Mouse (Mus musculus): Measurements from ENCODE around the gene Atg9a.
A peak's percentile ranks its signal among the peaks of the same experiment; 100 is the strongest.

Gene Atg9a

DNA sequence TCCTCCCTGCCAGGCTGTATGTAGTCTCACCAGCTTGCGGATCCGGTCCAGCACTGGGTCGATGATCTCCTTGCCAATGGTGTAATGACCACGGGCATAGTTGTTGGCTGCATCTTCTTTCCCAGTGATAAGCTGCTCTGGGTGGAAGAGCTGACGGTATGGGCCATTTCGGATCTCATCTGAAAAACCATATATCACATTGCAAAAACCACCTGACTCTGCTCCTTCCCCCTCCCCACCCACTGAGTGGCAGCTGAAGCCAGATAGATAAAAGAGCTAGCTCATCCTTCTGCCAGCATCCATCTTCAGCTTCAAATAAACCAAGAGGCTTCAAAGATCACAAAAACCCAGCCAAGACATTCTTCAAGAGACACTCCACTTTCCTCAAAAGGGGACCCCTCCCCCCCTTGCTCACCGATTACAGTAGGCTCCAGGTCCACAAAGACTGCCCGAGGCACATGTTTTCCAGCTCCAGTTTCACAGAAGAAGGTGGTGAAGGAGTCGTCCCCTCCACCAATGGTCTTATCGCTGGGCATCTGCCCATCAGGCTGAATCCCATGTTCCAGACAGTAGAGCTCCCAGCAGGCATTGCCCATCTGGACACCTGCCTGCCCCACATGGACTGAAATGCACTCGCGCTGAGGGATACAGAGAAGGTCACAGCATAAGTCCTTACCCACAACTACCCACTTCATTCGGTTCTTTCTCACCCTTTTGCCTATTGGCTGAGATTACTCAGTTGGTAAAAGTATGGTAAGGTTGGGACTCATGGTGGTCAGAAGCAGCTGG, 25.0 kb upstream of the Atg9a start:
- DNase-seq (ENCODE audit: low read depth in 1 of 2, low spot score in 2 of 2): no peak

DNA sequence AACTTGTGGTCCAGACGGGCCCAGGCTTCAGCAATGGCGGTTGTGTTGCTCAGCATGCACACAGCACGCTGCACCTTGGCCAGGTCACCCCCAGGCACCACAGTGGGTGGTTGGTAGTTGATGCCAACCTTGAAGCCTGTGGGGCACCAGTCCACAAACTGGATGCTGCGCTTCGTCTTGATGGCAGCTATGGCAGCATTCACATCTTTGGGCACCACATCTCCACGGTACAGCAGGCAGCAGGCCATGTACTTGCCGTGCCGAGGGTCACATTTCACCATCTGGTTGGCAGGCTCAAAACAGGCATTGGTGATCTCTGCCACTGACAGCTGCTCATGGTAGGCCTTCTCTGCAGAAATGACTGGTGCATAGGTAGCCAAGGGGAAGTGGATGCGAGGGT, 23.8 kb upstream of the Atg9a start:
- no peak for DNase-seq (ENCODE audit: low read depth in 1 of 2, low spot score in 2 of 2)

DNA sequence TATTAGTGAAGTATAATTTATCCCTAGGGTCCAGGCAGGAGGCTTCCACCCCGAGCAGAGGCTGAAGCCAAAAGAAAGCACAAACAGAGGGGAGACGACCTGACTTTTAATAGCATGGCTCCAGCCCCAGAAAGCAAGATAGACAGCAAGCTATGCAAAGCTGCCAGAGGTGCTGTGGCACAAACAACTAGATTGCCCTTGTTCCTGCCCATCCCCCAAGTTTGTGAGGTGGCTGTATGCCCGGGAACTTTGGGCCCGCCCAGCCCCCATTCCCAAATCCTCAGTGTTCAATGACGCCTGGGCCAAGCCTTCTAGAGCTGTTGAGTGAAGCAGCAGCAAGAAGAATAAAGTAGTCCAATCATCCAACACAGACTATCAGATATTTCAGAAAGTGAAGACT, 22.9 kb upstream of the Atg9a start:
- DNase-seq (ENCODE audit: low read depth in 1 of 2, low spot score in 2 of 2): no peak

DNA sequence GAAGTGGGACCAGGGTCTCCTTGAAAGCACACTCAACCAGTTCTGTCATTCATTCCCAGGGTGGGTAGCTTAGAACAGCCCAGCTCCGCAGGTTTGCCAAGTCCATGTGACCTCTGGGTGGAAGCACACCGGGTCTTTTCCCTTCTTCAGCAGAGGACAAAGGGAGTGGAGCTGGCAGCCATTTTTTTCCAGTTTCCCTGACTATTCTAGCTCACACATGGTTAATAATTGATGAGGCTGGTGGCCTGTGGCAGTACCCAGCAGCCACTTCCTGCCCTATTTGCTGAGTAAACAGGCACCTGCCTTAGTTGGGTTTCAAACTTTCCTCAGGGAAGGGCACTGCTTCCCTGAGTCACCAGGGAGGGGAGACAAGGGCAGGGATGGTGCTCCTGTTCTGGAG, 22.4 kb upstream of the Atg9a start:
- no peak for DNase-seq (ENCODE audit: low read depth in 1 of 2, low spot score in 2 of 2)

DNA sequence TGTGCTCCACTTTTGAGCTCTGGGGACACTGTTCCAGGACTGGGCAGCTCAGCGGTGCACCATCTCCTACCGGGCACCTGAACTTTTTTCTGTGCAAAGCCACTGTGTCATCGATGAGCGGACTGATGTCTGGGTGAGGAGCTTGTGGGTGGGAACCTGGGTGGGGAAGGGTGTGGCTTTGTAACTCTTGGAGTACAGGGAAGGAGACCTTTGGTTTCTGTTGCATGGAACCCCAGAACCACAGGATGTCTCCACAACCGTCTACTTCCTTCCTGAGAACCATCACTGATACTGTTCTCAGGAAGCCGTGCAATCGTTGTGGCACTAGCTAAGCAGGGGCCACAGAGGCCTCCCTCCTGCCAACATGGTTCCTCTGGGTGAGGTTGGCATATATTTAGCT, 21.1 kb upstream of the Atg9a start:
- no peak for DNase-seq (ENCODE audit: low read depth in 1 of 2, low spot score in 2 of 2)

DNA sequence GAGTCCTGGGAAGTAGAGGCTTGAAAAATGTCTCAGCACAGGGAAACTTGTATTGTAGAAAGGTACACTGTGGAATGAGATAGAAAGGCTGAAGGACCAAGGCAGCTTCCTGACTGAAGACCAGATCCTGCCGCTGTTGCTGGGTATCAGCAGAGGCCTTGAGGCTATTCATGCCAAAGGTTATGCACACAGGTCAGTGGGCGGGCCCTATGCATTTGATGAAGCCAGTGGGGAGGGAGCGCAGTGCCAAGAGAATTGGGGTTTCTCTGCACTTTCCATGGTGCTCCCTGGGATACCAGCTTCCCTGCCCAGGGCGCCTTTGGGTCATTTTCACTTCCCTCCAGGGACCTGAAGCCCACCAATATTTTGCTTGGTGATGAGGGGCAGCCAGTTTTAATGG, 20.5 kb upstream of the Atg9a start:
- DNase-seq (ENCODE audit: low read depth in 1 of 2, low spot score in 2 of 2): no peak

DNA sequence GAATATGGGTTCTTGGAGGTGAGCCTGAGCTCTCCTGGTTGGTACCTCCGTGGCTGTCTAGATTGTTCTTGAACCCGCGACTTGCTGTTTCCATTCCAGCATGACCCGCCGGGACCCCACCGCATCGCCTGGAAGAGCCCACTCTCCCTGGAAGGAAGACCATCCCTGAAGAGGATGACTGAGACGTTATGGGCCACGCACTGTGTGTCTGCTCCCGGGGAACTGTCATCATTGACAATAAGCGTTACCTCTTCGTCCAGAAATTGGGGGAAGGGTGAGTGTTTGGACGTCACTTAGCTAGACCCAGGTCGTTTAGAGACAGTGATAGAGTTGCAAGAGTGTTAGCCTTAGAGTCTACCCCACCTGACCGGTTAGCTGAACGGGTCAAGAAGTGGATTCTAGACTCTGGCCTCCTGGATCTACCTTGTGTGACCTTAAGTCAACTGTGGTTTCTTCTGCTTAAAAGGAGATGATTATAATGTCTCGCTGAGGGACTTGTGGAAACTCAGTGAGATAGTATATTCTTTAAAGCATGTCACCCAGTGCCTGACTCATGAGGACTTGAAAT, 19.2 kb upstream of the Atg9a start:
- DNase-seq (ENCODE audit: low read depth in 1 of 2, low spot score in 2 of 2): no peak

DNA sequence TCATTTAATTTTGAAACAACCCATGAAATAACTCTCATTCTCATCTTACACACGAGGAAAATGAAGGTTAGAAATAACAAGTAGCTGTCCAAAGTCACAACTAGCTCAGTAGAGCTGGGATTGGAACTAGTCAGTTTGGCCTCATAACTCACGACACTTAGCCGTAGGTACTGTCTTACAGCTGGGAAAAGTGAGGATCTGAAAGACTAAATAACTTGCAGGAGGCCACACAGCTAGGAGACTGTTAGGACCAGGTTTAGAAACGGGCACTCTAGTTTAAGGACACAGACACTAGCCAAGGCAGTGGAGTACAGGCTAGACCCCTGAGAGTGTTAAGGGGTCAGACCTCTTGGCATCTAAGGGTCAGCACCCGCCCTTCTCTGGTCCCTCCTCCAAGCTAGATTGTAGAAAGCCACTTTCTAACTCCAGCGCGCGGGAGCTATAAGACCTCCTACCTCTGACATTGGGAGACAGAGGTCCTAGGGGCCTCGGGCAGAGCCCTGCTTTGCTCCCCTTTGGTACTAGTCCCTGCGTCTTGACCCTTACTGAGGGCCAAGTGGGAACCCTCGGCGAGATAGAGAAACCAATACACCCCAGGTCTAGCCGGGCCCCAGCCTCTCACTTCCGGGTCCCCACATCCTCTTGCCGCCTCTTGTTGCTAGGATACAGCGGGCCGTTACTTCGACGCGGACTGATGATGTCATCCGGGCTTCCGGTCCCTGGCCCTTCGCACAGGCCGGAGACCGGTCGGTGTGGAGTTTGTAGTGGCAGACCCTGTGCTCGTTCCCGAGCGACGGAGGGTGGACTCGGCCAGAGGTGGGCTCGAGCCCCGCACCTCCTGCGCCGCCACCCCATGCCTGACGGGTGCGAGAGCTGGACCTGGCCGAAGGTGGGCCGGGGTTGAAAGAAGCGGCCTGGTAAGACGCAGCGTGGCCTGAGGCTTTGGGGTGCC, 18.4 kb upstream of the Atg9a start, which contains the start of the genes Glb1l and Stk16:
TSS of gene Glb1l (minus strand) at position 678 of the 952 bp plus-strand sequence.
TSS of gene Stk16 (plus strand) at position 703 of the 952 bp plus-strand sequence.
- DNase-seq (ENCODE audit: low read depth in 1 of 2, low spot score in 2 of 2): peak; percentile 82 to 93

DNA sequence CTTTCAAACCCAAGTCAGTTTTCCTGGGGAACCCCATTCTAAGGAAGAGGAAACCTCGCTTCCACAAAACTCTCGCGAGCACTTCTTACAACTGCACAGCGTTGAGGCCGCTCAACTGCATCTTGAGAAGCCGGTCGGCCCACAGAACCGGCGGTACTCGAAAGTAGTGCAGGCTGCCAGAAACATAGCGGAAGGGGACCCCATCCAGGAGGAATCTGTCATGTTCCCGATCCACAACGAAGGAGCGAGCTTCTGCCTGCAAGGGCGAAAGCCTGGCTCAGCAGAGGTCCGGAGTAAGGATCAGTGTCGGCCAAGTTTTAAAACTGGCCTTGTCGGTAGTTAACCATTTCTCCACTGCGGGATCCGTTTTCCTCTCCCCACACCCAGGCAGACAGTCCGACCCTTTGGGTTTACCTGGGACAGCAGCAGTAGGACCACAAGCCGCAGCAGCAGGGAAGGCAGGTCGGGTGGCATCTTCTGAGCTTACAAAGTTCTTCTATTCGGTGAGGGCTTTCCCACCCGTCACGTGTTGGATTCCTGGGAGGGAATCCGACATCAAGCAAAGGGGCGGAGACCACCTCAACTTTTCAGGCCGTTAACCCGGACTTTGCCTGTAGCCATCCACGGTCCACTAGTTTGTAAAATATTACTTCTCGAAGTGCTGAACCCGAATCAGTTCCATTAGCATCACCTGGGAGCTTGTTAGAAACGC, 17.1 kb upstream of the Atg9a start:
- DNase-seq (ENCODE audit: low read depth in 1 of 2, low spot score in 2 of 2): peak in 1 of 2 experiments; percentile 31

DNA sequence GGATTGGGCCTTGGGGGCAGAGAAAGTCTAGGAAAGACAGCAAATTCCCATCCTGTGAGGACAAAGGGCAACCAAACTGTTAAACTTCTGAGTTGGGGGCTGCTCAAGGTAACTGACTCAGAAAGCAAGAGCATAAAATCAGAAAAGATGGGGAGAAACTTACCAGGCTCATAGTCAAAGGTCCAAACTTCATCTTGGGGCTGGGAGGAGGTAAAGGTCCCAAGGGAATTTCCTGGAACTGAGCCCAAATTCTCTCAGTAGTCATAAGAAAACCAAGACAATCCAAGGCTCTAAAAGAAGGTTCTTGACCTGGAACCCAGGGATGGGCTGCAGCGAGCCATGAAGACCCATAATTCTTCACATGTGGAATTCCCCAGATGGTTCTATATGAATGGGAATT, 9.2 kb upstream of the Atg9a start:
- DNase-seq (ENCODE audit: low read depth in 1 of 2, low spot score in 2 of 2): no peak

DNA sequence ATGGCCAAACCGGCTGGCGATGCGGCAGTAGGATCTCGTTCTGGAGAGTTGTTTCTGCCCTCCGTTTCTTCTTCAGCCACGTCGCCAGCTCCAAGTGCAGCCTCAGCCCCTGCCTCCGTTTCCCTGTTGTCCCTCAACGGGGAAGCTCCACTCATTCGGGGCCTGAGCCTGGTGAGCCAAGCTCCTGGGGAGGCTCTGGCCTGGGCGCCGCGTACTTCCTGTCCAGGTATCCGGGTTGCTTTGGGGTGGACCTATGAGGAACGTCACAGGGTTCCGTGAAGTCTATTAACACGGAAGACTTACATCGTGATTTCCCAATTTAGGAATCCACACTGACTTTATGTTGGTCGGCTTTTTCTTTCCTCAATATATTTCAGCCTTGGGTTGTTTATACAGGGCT, 456 bp upstream of the Atg9a start:
- peak in 1 of 2 experiments; percentile 37 for DNase-seq (ENCODE audit: low read depth in 1 of 2, low spot score in 2 of 2)

DNA sequence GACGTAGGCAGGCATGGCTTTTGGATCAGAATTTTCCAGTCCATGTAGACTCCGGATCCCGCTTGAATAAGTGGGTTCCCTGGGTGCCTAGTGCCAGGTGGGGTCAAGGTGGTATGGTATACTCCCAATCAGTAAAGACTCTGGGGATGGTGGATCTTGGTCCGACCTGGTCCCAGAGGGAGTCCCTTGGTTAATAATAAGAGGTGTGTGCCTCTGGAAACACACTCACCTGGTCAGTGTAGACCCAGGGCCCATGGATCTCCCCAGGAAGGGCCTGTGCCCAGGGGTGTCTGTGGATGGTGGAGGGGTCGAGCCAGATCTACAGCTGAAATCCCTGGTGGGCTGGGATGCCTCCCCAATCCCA, 756 bp downstream of the Atg9a start:
- no peak for DNase-seq (ENCODE audit: low read depth in 1 of 2, low spot score in 2 of 2)

DNA sequence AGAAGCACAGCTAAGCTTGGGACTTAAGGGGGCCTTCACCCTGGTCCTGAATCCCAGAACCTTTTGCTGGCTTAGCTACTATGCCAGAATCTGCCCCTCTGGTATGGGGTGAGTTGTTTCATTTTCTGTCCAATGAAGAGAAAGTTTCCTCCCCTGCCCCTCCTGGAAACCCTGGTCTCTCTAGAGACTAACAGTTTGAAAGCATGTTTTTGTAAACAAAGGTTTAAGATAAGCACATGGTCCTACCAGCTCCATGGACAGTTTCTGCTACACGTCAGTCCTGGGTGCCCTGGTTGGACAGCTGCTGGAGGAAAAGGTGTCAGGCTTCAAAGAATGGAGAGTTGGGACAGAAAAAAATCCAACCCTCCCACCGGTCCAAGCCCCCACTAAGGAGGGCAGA, 1.4 kb downstream of the Atg9a start:
- no peak for DNase-seq (ENCODE audit: low read depth in 1 of 2, low spot score in 2 of 2)

DNA sequence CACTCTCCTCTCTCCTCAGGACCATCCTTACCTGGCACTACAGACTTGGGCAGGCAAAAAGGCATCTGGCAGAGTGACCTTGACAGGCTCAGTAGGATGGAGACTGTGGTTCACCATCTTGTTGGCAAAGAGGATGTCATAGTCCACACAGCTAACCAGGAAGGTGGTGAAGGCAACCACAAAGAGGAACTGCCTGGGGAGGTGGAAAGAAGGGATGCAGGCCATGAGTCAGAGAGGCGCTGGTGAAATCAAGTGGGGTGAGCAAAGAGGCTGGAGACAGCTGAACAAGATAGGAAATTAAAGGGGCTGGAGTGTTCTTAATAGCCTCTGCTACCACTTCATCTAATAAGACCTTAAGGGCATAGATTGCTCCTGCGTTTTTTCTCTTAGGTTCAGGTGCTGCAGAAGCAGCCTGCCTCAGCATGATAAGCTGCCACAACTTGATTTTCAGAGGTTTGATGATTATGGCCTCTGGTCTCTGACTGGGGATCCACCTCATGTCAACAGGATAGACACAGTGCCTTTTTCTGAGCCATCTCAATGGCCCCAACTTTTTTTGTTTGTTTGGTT, 4.0 kb downstream of the Atg9a start:
- peak; percentile 49 to 70 for DNase-seq (ENCODE audit: low read depth in 1 of 2, low spot score in 2 of 2)

DNA sequence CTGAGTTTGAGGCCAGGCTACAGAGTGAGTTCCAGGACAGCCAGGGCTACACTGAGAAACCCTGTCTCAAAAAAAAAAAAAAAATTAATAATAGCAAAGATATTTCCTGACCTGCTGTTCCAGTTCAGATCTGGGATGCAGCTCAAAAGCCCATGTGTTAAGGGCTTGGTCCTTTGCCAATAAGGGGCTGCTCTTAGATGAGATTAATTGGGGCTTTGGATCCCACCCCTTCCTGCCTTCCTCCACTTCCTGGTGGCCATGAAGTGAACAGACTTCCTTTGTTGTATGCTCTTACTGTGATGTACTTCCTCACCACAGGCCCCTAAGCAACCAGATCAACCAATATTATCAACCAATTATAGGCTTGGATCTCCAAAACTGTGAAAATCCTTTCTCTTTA, 4.9 kb downstream of the Atg9a start:
- DNase-seq (ENCODE audit: low read depth in 1 of 2, low spot score in 2 of 2): no peak

DNA sequence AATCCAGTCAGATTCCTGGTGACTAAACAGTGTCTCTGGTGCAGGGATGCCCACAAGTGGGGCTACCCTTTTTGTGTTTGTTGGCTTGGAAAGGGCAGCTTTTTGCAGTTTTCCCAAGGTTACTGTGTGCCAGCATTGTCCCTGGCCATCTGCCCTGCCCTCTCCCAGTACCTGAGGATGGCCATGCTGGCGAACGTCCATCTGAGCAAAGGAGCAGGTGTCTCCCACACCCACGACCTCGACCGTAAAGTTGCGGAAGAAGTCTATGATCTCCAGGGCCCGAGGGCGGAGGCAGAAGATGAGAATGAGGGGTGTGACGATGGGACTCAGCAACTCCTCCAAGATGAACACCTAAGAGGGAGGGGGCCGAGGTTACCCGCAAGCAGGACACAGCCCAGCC, 6.5 kb downstream of the Atg9a start:
- no peak for DNase-seq (ENCODE audit: low read depth in 1 of 2, low spot score in 2 of 2)

DNA sequence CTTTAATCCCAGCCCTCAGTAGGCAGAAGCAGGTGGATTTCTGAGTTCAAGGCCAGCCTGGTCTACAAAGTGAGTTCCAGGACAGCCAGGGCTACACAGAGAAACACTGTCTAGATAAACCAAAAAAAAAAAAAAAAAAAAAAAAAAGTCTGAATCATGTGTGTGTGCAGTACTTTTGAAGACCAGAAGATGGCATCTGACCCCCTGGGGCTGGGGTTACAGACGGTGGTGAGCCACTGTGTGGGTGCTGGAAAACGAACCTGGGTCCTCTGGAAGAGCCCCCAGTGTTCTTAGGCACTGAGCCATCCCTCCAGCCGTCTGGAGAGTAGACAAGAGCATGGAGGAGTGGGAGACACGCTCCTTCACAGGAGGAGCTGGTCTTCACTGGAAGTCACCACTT, 9.8 kb downstream of the Atg9a start:
- no peak for DNase-seq (ENCODE audit: low read depth in 1 of 2, low spot score in 2 of 2)

DNA sequence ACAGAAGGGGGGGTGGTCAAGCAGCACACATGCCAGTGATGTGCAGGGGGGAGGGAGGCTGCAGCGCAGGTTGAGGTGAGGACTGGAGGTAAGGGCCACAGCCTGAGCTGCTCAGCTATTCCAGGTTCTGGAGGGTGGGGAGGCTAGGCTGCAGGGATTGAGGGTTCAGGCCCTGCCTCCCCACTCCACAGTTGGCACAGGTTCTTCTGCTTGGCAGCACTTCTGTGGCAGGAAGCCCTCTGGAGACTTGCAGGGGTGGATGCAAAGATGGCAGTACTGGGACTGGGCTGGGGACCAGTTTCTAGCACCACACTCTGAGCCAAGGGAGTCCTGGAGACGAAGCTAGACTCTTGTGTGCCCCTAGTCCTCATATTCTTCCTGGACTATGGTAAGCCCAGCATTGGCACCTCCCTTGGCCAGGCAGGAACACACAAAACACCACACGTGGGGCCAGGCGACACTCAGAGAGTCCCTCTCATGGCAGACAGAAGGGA, 10.6 kb downstream of the Atg9a start:
- DNase-seq (ENCODE audit: low read depth in 1 of 2, low spot score in 2 of 2): no peak

DNA sequence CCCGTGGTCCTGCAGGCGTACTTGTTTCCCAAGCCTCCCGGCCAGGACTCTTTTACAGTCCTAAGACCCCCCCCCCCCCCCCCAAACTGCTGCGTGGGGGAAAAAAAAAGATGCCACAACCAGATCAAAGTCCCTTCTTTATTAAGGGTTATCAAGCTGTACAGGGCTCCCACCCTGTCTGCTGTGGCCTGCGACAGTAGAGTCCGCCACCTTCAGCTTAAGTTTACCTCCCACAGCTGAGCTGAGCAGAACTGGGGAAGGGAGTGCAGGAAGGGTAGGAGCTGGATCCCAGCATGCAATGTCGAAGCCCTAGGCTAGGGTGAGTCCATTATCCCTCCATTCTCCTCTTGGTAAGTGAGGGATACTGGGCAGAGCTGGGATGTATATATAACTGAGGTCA, 11.3 kb downstream of the Atg9a start:
- DNase-seq (ENCODE audit: low read depth in 1 of 2, low spot score in 2 of 2): no peak

DNA sequence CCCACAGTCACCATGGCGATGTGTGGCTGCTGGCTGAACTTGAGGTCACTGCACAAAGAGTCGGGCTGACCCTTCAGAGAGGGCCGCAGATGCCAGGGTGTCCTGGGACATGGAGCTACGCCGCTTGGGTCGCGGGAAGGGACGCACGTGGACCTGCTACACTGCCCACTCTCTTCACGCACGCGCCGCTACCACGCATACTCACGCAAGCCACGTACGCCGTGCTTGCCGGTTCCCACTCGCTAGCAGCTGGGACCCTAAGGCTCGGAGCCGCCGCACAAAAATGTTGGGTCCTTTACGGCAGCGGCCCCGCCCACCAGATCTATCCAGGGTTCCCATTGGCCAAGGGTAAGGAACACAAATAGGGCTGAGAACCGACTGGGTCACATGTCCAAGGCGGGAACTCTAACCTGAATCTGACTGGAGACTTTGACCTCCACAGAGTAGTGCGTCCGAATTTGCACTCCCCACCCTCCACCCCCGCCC, 11.8 kb downstream of the Atg9a start, which contains the start of gene Abcb6:
TSS of gene Abcb6 (minus strand) at position 288 of the 486 bp plus-strand sequence.
- DNase-seq (ENCODE audit: low read depth in 1 of 2, low spot score in 2 of 2): peak in 1 of 2 experiments; percentile 63
